Mouse (Mus musculus) spleen, adult 2 months (tissue): Measurements from ENCODE around the gene Akap6. TPM values are rescaled to one million over a fixed set of nuclear protein-coding genes. Genes with fewer than 3 reads are reported as not detected.

Experiments used
- DNase-seq, 2 experiments: peaks; one replicate each; pipeline versions ENCODE4 v3.0.0 to v3.0.0-alpha.2; 2012 to 2021; ENCODE audit warnings: low spot score in 2 of 2, low read depth in 1 of 2
- H3K27ac ChIP-seq: fragments of 200-500 bp; 2 replicates; pipeline ENCODE4 v1.5.1; 2012; ENCODE audit warnings: low read length, inconsistent platforms; ENCODE audit not compliant: insufficient read depth
- H3K27me3 ChIP-seq: fragments of 200-500 bp; 2 replicates; pipeline ENCODE4 v1.6.1; 2012; ENCODE audit warnings: mild to moderate bottlenecking, moderate library complexity, low read length, inconsistent platforms; ENCODE audit not compliant: control insufficient read depth, insufficient read depth
- H3K36me3 ChIP-seq: fragments of 200-500 bp; 2 replicates; pipeline ENCODE4 v1.6.1; 2012; ENCODE audit warnings: mild to moderate bottlenecking, low read length, inconsistent platforms; ENCODE audit not compliant: control insufficient read depth, insufficient read depth
- H3K4me1 ChIP-seq: fragments of 200-500 bp; 2 replicates; pipeline ENCODE4 v1.6.1; 2011; ENCODE audit warnings: inconsistent platforms; ENCODE audit not compliant: control insufficient read depth, insufficient read depth, insufficient read length
- H3K4me3 ChIP-seq: fragments of 200-500 bp; 2 replicates; pipeline ENCODE4 v1.5.1; 2011; ENCODE audit warnings: mild to moderate bottlenecking, inconsistent platforms; ENCODE audit not compliant: insufficient read depth, insufficient read length; ENCODE audit errors: extremely low read depth
- CTCF ChIP-seq: fragments of 200-500 bp; IDR thresholded peaks from 2 replicates; pipeline ENCODE4 v1.5.1; 2011; ENCODE audit warnings: mild to moderate bottlenecking, inconsistent platforms; ENCODE audit not compliant: insufficient read depth, insufficient read length, insufficient replicate concordance; ENCODE audit errors: extremely low read depth
- POLR2A ChIP-seq: fragments of 200-500 bp; IDR thresholded peaks from 2 replicates; pipeline ENCODE4 v1.6.1; 2011; ENCODE audit warnings: low read depth, low read length, inconsistent platforms
- WGBS: fragments of 180-500 bp; shearing (Covaris S2); methylation state at CpG from one replicate; pipeline ENCODE4 v1.1.7; 2018; 5-methylcytosine and 5-hydroxymethylcytosine counted together
- polyA plus RNA-seq: library from polyadenylated mRNA; depleted of rRNA; stranded (reverse); fragments of >200 nt; gene quantifications from 2 replicates; pipeline ENCODE4 v1.2.3, GENCODE M21; 2012

Gene Akap6
- polyA plus RNA-seq, 1 experiment, result 0.02 TPM

GRCm38 (mm10) chr12:53070907-53071306, 371.7 kb downstream of the Akap6 start:
- no peak for DNase-seq
- 92% methylated on average over 5 of the region's 5 CpGs for WGBS
- H3K36me3 ChIP-seq, result no peaks in the 10 kb centered on the region
- no peak overlapping the region for H3K4me3 ChIP-seq
- no peaks in the 10 kb centered on the region for H3K4me1 ChIP-seq
- TF ChIP-seq CTCF, result no peak
- TF ChIP-seq POLR2A, result no peak
- H3K27me3 ChIP-seq, result no peaks in the 10 kb centered on the region
- no peak overlapping the region for H3K27ac ChIP-seq

- no peaks in the 10 kb centered on the region for H3K4me1 ChIP-seq
- no peaks in the 10 kb centered on the region for H3K27me3 ChIP-seq
- TF ChIP-seq POLR2A (no peak), CTCF (no peak)
- no peak overlapping the region for H3K27ac ChIP-seq
- H3K4me3 ChIP-seq, result no peak overlapping the region
- DNase-seq, result no peak
- no peaks in the 10 kb centered on the region for H3K36me3 ChIP-seq
- WGBS, result 84% methylated on average over 3 of the region's 3 CpGs
These were observed 377.6 kb downstream of the Akap6 start for GRCm38 (mm10) chr12:53076595-53077400.

DNA sequence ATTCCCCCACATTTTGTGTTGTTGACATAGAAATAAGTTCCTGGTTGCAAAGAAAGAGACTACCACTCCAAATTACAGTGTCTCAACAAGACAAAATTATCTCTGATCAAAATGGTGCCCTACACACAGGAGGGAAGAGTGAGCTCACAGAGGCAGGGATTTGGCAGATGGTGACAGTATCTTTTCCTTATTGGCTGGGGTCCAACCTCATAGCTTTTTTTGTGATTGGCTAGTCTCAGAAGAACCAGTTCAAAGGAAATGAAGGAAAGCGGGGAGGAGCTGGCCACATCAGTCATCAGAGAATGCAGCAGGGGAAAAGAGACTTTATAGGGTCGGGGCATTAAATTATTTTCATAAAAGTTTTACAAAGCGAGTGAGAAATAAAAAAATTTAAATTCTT, 386.6 kb downstream of the Akap6 start:
- no peaks in the 10 kb centered on the region for H3K27me3 ChIP-seq
- no peak overlapping the region for H3K4me3 ChIP-seq
- H3K4me1 ChIP-seq, result no peaks in the 10 kb centered on the region
- 83% methylated on average over 3 of the region's 3 CpGs for WGBS
- no peak for TF ChIP-seq CTCF
- H3K27ac ChIP-seq, result no peak overlapping the region
- DNase-seq, result no peak
- no peaks in the 10 kb centered on the region for H3K36me3 ChIP-seq

DNA sequence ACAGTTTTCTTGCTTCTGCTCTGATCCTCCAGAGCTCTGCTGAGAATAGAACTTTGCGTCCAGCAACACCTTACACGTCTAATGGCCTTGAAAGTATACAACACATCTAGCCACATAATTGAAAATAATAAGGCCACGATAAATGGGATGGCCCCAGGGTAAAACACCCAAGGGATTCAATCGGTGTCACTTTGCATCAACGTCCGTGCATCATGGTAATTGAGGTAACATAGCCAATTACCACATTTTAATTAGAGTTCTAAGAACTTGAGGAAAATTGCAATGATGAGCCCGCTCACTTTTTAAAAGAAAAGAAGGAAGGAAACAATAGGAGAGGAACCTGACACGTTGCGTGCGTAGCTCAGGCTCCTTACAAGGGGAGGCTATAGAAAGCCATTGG, 413.1 kb downstream of the Akap6 start:
- DNase-seq, result no peak
- H3K4me1 ChIP-seq, result no peaks in the 10 kb centered on the region
- no peaks in the 10 kb centered on the region for H3K27me3 ChIP-seq
- WGBS, result 89% methylated on average over 10 of the region's 10 CpGs
- no peaks in the 10 kb centered on the region for H3K36me3 ChIP-seq
- no peak overlapping the region for H3K27ac ChIP-seq
- H3K4me3 ChIP-seq, result no peak overlapping the region
- TF ChIP-seq CTCF (no peak), POLR2A (no peak)

DNA sequence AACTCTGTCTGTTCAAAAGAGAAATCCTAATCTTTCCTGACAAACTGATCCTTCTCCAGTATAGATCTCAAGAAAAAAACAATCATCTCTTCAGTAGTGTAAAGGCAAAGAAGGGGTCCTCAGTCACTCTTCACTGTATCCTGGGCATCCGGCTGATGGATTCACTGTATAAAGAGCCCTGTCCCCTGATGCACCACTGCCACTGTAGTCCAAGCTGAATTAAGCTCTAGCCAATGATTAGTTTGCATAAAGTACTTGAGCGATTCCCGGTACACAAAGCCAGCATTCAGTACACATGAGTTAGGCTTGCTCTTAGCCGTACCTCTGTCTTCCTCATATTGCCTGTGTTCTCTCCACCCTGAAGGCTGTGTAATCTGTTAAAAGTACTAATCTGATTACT, 420.2 kb downstream of the Akap6 start:
- Histone ChIP-seq H3K4me1 (no peaks in the 10 kb centered on the region), H3K4me3 (no peak overlapping the region), H3K36me3 (no peaks in the 10 kb centered on the region), H3K27me3 (no peaks in the 10 kb centered on the region), H3K27ac (no peak overlapping the region)
- TF ChIP-seq CTCF, result no peak
- no peak for TF ChIP-seq POLR2A
- DNase-seq, result no peak
- WGBS, result 77% methylated on average over 4 of the region's 4 CpGs

DNA sequence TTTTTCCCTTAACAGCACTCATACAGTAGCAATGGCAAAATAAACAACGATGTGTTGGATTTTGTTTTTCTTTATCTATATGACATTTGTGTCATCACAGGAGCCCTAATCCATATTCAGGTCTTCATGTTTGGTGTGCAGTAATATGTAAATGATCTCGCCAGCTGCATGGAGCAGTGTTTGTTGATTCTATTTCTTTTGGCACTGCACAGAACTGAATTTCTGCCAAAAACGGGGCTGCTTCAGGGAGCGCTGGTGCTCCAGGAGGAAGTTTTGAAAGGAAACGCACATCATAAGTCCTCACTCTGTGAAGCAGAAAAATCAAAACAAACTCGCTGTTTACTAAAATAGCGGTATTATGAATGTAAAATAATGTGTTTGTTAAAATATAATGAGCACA, 424.9 kb downstream of the Akap6 start:
- no peak for TF ChIP-seq CTCF
- TF ChIP-seq POLR2A, result no peak
- 72% methylated on average over 7 of the region's 7 CpGs for WGBS
- no peaks in the 10 kb centered on the region for H3K27me3 ChIP-seq
- no peak for DNase-seq
- H3K36me3 ChIP-seq, result no peaks in the 10 kb centered on the region
- no peak overlapping the region for H3K4me3 ChIP-seq
- no peak overlapping the region for H3K27ac ChIP-seq
- no peaks in the 10 kb centered on the region for H3K4me1 ChIP-seq

- Histone ChIP-seq H3K27ac (no peak overlapping the region), H3K4me3 (no peak overlapping the region), H3K27me3 (no peaks in the 10 kb centered on the region), H3K4me1 (no peaks in the 10 kb centered on the region), H3K36me3 (no peaks in the 10 kb centered on the region)
- no peak for DNase-seq
- WGBS, result 63% methylated on average over 1 of the region's 1 CpGs
- no peak for TF ChIP-seq CTCF
- no peak for TF ChIP-seq POLR2A
These were observed 425.5 kb downstream of the Akap6 start for GRCm38 (mm10) chr12:53124696-53125095.

- no peak for TF ChIP-seq CTCF
- no peak for TF ChIP-seq POLR2A
- WGBS, result 76% methylated on average over 4 of the region's 4 CpGs
- Histone ChIP-seq H3K27me3 (no peaks in the 10 kb centered on the region), H3K4me3 (no peak overlapping the region), H3K4me1 (no peaks in the 10 kb centered on the region), H3K27ac (no peak overlapping the region), H3K36me3 (no peaks in the 10 kb centered on the region)
- no peak for DNase-seq
These were observed 426.1 kb downstream of the Akap6 start for GRCm38 (mm10) chr12:53125286-53125685.
